Mouse (Mus musculus) midbrain, embryonic 16.5 days (tissue): ENCODE data around the gene Ewsr1. TPM values are rescaled to one million over a fixed set of nuclear protein-coding genes. Genes with fewer than 3 reads are reported as not detected.
"Not testable (repeated sequence)": the region's sequence is repeated elsewhere in the genome, so short reads cannot be mapped to it uniquely, and the experiment has no call there.

Experiments
- ATAC-seq: fragments of 200-750 bp; cut with Nextera tagmentation; 2 replicates; pipeline ENCODE4 v1.8.0; 2017; ENCODE audit warnings: moderate TSS enrichment
- H3K27ac ChIP-seq: fragments of 300-500 bp; sonication (generic); 2 replicates; pipeline ENCODE4 v1.5.1; 2014; ENCODE audit warnings: mild to moderate bottlenecking, low read length, mixed read lengths
- H3K27me3 ChIP-seq: fragments of 300-500 bp; sonication (generic); 2 replicates; pipeline ENCODE4 v1.6.1; 2014; ENCODE audit warnings: low read depth, low read length, mixed read lengths; ENCODE audit not compliant: control insufficient read depth, insufficient read depth
- H3K36me3 ChIP-seq: fragments of 300-500 bp; sonication (generic); 2 replicates; pipeline ENCODE4 v1.6.1; 2014; ENCODE audit warnings: mild to moderate bottlenecking, low read length, moderate library complexity, mixed read lengths; ENCODE audit not compliant: control insufficient read depth, insufficient read depth
- H3K4me1 ChIP-seq: fragments of 300-500 bp; sonication (generic); 2 replicates; pipeline ENCODE4 v1.6.1; 2014; ENCODE audit warnings: mild to moderate bottlenecking, low read length, mixed read lengths; ENCODE audit not compliant: control insufficient read depth, insufficient read depth
- H3K4me2 ChIP-seq: fragments of 300-500 bp; sonication (generic); 2 replicates; pipeline ENCODE4 v1.6.1; 2014; ENCODE audit warnings: mild to moderate bottlenecking, low read length, mixed read lengths
- H3K4me3 ChIP-seq: fragments of 300-500 bp; sonication (generic); 2 replicates; pipeline ENCODE4 v1.5.1; 2014; ENCODE audit warnings: low read depth, mild to moderate bottlenecking, low read length, moderate library complexity, mixed read lengths
- H3K9ac ChIP-seq: fragments of 300-500 bp; sonication (generic); 2 replicates; pipeline ENCODE4 v1.6.1; 2014; ENCODE audit warnings: low read depth, low read length, mixed read lengths
- H3K9me3 ChIP-seq: fragments of 300-500 bp; sonication (generic); replicated peaks from 2 replicates; pipeline ENCODE4 v1.6.1; 2014; ENCODE audit warnings: mild to moderate bottlenecking, low read length, mixed read lengths; ENCODE audit not compliant: control insufficient read depth, poor library complexity, severe bottlenecking
- WGBS: fragments of 180-500 bp; shearing (Covaris S2); extraction: QIAGEN DNeasy Blood & Tissue Kit; methylation state at CpG from one replicate; pipeline ENCODE4 v1.1.7; 2014; 5-methylcytosine and 5-hydroxymethylcytosine counted together
- polyA plus RNA-seq: library from polyadenylated mRNA; unstranded; fragments of >200 nt; fragmentation: Nextera tagmentation; extraction: Ambion mirVana; gene quantifications from 2 replicates; pipeline ENCODE4 v1.2.1, GENCODE M21; 2015

The Ewsr1 gene
- polyA plus RNA-seq, 1 experiment from 2014 or later: 548 TPM

GRCm38 (mm10) chr11:5100801-5101200 is 1.7 kb upstream of the Ewsr1 start:
- 43% methylated on average over 5 of the region's 5 CpGs for WGBS
- Histone ChIP-seq H3K27ac (peak overlapping the region; percentile 99), H3K4me1 (peaks cover 33% of the 10 kb centered on the region), H3K4me3 (peak overlapping the region; percentile 95), H3K9ac (peak overlapping the region; percentile 87), H3K27me3 (no peaks in the 10 kb centered on the region), H3K9me3 (no peaks in the 10 kb centered on the region), H3K4me2 (peak overlapping the region; percentile 67), H3K36me3 (no peaks in the 10 kb centered on the region)
- no peak for ATAC-seq

GRCm38 (mm10) chr11:5100283-5100682 is 1.2 kb upstream of the Ewsr1 start:
- WGBS: under 1% methylated on average over 7 of the region's 7 CpGs
- Histone ChIP-seq H3K4me3 (peak overlapping the region; percentile 95), H3K27me3 (no peaks in the 10 kb centered on the region), H3K4me1 (peaks cover 34% of the 10 kb centered on the region), H3K9ac (peak overlapping the region; percentile 87), H3K9me3 (no peaks in the 10 kb centered on the region), H3K27ac (peak overlapping the region; percentile 99), H3K4me2 (peak overlapping the region; percentile 67), H3K36me3 (no peaks in the 10 kb centered on the region)
- ATAC-seq: no peak

- H3K9me3 ChIP-seq: no peaks in the 10 kb centered on the region
- ATAC-seq: peak; percentile 78
- H3K4me2 ChIP-seq: peak overlapping the region; percentile 67
- under 1% methylated on average over 31 of the region's 31 CpGs for WGBS
- H3K4me1 ChIP-seq: peaks cover 34% of the 10 kb centered on the region
- peak overlapping the region; percentile 87 for H3K9ac ChIP-seq
- no peaks in the 10 kb centered on the region for H3K27me3 ChIP-seq
- H3K27ac ChIP-seq: peak overlapping the region; percentile 99
- peak overlapping the region; percentile 95 for H3K4me3 ChIP-seq
- H3K36me3 ChIP-seq: no peaks in the 10 kb centered on the region
Observed at GRCm38 (mm10) chr11:5099576-5100183, 614 bp upstream of the Ewsr1 start.

DNA sequence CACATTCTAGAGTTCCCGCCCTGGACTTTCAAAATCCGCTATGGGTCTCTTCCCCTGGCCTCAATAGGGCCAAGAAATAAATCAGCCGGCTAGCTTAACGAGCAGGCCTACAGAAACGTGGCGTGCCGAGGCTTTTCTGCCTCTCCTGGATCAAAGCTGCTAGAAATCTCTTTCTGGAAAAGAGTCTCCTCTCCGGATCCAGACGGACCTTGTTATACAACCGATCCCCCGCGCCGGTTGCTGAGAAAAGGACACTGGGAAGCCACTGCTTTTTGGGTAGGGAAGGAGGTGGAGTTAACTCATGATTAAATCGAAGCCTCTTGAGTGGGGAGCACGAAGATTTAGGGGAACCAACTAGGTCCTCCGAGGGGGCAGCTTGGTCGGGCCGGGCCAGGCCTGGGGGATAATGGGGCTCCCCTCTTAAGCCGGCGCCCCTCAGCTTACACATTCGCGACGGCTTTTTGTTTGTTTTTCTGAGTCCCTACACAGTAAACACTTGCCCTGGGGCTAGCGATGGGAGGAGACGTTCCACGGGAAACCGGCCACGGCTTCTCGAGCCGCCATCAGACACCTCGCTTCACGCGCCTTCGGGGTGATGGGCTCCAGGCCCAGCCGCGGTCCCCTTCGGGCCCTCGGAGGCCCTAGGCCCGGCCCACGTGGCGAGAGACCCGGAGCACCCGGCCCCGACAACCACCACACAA is 881 bp downstream of the Ewsr1 start:
- H3K4me1 ChIP-seq: peaks cover 34% of the 10 kb centered on the region
- H3K27ac ChIP-seq: peak overlapping the region; percentile 99
- no peaks in the 10 kb centered on the region for H3K9me3 ChIP-seq
- H3K27me3 ChIP-seq: no peaks in the 10 kb centered on the region
- WGBS: under 1% methylated on average over 44 of the region's 44 CpGs
- peak overlapping the region; percentile 95 for H3K4me3 ChIP-seq
- peak overlapping the region; percentile 85 for H3K4me2 ChIP-seq
- ATAC-seq: peak; percentile 5
- H3K9ac ChIP-seq: peak overlapping the region; percentile 87
- H3K36me3 ChIP-seq: no peaks in the 10 kb centered on the region

GRCm38 (mm10) chr11:5096480-5097020 is 2.5 kb downstream of the Ewsr1 start:
- H3K9me3 ChIP-seq: no peaks in the 10 kb centered on the region
- peaks cover 5% of the 10 kb centered on the region; the same call in 1 of the 2 replicates for H3K36me3 ChIP-seq
- H3K4me1 ChIP-seq: peaks cover 32% of the 10 kb centered on the region
- no peak for ATAC-seq
- no peak overlapping the region for H3K4me3 ChIP-seq
- H3K4me2 ChIP-seq: peak overlapping the region; percentile 85
- H3K27me3 ChIP-seq: no peaks in the 10 kb centered on the region
- 67% methylated on average over 8 of the region's 8 CpGs for WGBS
- no peak overlapping the region for H3K27ac ChIP-seq
- H3K9ac ChIP-seq: no peak overlapping the region

GRCm38 (mm10) chr11:5095877-5096276 is 3.2 kb downstream of the Ewsr1 start:
- Histone ChIP-seq H3K4me1 (peaks cover 25% of the 10 kb centered on the region), H3K27me3 (no peaks in the 10 kb centered on the region), H3K36me3 (peaks cover 9% of the 10 kb centered on the region), H3K9ac (no peak overlapping the region), H3K4me3 (no peak overlapping the region), H3K9me3 (no peaks in the 10 kb centered on the region), H3K4me2 (no peak overlapping the region), H3K27ac (no peak overlapping the region)
- WGBS: 76% methylated on average over 5 of the region's 5 CpGs
- ATAC-seq: no peak

DNA sequence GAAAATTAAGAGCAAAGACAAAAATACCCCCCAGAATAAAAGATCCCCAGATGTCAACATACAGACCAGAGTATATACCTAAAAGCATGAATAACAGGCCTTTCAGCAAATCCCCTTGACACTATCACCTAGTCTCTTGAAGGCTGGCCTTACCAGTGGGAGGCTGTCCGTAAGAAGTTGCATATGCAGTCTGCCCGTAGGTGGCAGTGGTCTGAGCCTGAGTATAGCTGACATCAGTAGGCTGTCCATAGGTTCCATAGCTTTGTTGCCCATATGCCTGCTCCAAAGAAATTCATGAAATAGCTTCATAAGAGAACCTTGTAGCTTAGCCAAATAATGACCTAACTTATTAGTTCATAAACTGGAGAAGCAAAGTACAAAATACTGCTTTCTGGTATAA is 7.4 kb downstream of the Ewsr1 start:
- no peak for ATAC-seq
- no peaks in the 10 kb centered on the region for H3K27me3 ChIP-seq
- no peak overlapping the region for H3K4me3 ChIP-seq
- peaks cover 10% of the 10 kb centered on the region for H3K4me1 ChIP-seq
- no peaks in the 10 kb centered on the region for H3K9me3 ChIP-seq
- 37% methylated on average over 2 of the region's 2 CpGs for WGBS
- peaks cover 22% of the 10 kb centered on the region for H3K36me3 ChIP-seq
- H3K4me2 ChIP-seq: no peak overlapping the region
- no peak overlapping the region for H3K9ac ChIP-seq
- no peak overlapping the region for H3K27ac ChIP-seq

DNA sequence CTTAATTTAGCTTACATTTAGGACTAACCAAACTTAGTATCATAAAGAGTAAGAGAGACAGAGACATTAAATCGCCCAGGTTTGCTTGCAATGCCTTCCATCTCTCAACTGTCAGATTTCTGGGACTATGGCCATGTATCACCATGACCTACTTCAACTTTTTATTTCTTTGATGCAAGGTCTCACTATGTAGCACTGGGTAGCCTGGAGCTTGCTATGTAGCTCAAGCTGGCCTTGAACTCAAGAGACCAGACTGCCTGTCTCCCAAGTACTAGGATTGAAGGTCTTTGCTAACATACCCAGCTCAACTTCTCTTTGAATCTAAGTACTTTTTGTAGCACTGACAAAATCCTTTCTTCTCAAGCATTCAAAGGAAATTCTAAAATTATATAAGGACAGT is 9.9 kb downstream of the Ewsr1 start:
- Histone ChIP-seq H3K9me3 (no peaks in the 10 kb centered on the region), H3K9ac (no peak overlapping the region), H3K27me3 (no peaks in the 10 kb centered on the region), H3K36me3 (peaks cover 32% of the 10 kb centered on the region), H3K4me2 (no peak overlapping the region), H3K27ac (no peak overlapping the region), H3K4me3 (no peak overlapping the region), H3K4me1 (no peaks in the 10 kb centered on the region)
- WGBS: 92% methylated on average over 1 of the region's 1 CpGs
- ATAC-seq: no peak

- H3K4me2 ChIP-seq, H3K27ac ChIP-seq, H3K9ac ChIP-seq, H3K4me1 ChIP-seq, H3K27me3 ChIP-seq, ATAC-seq, H3K4me3 ChIP-seq, H3K9me3 ChIP-seq: not testable (repeated sequence)
- WGBS: 96% methylated on average over 3 of the region's 5 CpGs
- peaks cover 32% of the 10 kb centered on the region for H3K36me3 ChIP-seq
Observed at GRCm38 (mm10) chr11:5076843-5077242, 22.2 kb downstream of the Ewsr1 start.
